Mouse (Mus musculus): ENCODE measurements around the gene Tbc1d9. TPM values are rescaled to one million over a fixed set of nuclear protein-coding genes. Genes with fewer than 3 reads are reported as not detected.
A peak's percentile ranks its signal among the peaks of the same experiment; 100 is the strongest.

Tbc1d9 gene
- 15.9 and 16.4 TPM in 2 replicates for polyA plus RNA-seq (2015; fragmentation: Nextera tagmentation; extraction: Ambion mirVana)

- Histone ChIP-seq H3K4me3 (peak within 1 kb of the TSS; percentile 92), H3K27ac (peak within 1 kb of the TSS; percentile 97), H3K4me1 (replicated peaks) (peaks cover 33% of the 10 kb centered on the region), H3K9ac (peak within 1 kb of the TSS; percentile 98), H3K4me2 (peak within 1 kb of the TSS; percentile 67), H3K9me3 (no peaks in the 10 kb centered on the region), H3K36me3 (no peaks in the 10 kb centered on the region), H3K27me3 (no peaks in the 10 kb centered on the region)
- peak; percentile 94 for ATAC-seq (ENCODE audit: low FRiP score)
- WGBS = under 1% methylated on average over 63 of the region's 63 CpGs
Measured at GRCm38 (mm10) chr8:83165235-83165930, at the start of gene Tbc1d9. Gene Tbc1d9, plus strand, starts transcription at chr8:83165352.

GRCm38 (mm10) chr8:83135086-83135485 is 30.1 kb upstream of the Tbc1d9 start:
- H3K9me3 ChIP-seq = no peaks in the 10 kb centered on the region
- no peak overlapping the region for H3K4me3 ChIP-seq
- no peaks in the 10 kb centered on the region for H3K27me3 ChIP-seq
- no peaks in the 10 kb centered on the region for H3K4me1 ChIP-seq (replicated peaks)
- H3K27ac ChIP-seq = no peak overlapping the region
- H3K36me3 ChIP-seq = no peaks in the 10 kb centered on the region
- H3K4me2 ChIP-seq = no peak overlapping the region
- 62% methylated on average over 2 of the region's 2 CpGs for WGBS
- ATAC-seq (ENCODE audit: low FRiP score) = no peak
- H3K9ac ChIP-seq = no peak overlapping the region

GRCm38 (mm10) chr8:83140068-83140467 is 25.1 kb upstream of the Tbc1d9 start:
- no peaks in the 10 kb centered on the region for H3K27me3 ChIP-seq
- WGBS = 88% methylated on average over 1 of the region's 1 CpGs
- ATAC-seq (ENCODE audit: low FRiP score) = no peak

GRCm38 (mm10) chr8:83140701-83141111 is 24.4 kb upstream of the Tbc1d9 start:
- WGBS = 79% methylated on average over 3 of the region's 3 CpGs

More at GRCm38 (mm10) chr8:83140068-83140467, 25.1 kb upstream of the Tbc1d9 start:
- Histone ChIP-seq H3K9ac (no peak overlapping the region), H3K4me3 (no peak overlapping the region), H3K9me3 (no peaks in the 10 kb centered on the region), H3K4me1 (replicated peaks) (no peaks in the 10 kb centered on the region), H3K36me3 (no peaks in the 10 kb centered on the region), H3K27ac (no peak overlapping the region), H3K4me2 (no peak overlapping the region)

GRCm38 (mm10) chr8:83141358-83141757 is 23.8 kb upstream of the Tbc1d9 start:
- no peaks in the 10 kb centered on the region for H3K27me3 ChIP-seq
- no peak overlapping the region for H3K4me3 ChIP-seq
- no peaks in the 10 kb centered on the region for H3K36me3 ChIP-seq
- no peak overlapping the region for H3K4me2 ChIP-seq
- H3K9ac ChIP-seq = no peak overlapping the region
- no peaks in the 10 kb centered on the region for H3K4me1 ChIP-seq (replicated peaks)
- H3K27ac ChIP-seq = no peak overlapping the region
- WGBS = 85% methylated on average over 5 of the region's 5 CpGs
- no peaks in the 10 kb centered on the region for H3K9me3 ChIP-seq
- no peak for ATAC-seq (ENCODE audit: low FRiP score)

More at GRCm38 (mm10) chr8:83140701-83141111, 24.4 kb upstream of the Tbc1d9 start:
- H3K36me3 ChIP-seq = no peaks in the 10 kb centered on the region
- H3K4me1 ChIP-seq (replicated peaks) = no peaks in the 10 kb centered on the region
- H3K27me3 ChIP-seq = no peaks in the 10 kb centered on the region
- no peak overlapping the region for H3K4me2 ChIP-seq
- H3K9ac ChIP-seq = no peak overlapping the region
- no peak overlapping the region for H3K27ac ChIP-seq
- no peak for ATAC-seq (ENCODE audit: low FRiP score)
- no peaks in the 10 kb centered on the region for H3K9me3 ChIP-seq
- H3K4me3 ChIP-seq = no peak overlapping the region

GRCm38 (mm10) chr8:83144601-83145000 is 20.6 kb upstream of the Tbc1d9 start:
- Histone ChIP-seq H3K9ac (no peak overlapping the region), H3K27ac (no peak overlapping the region), H3K36me3 (no peaks in the 10 kb centered on the region), H3K9me3 (no peaks in the 10 kb centered on the region), H3K27me3 (no peaks in the 10 kb centered on the region), H3K4me2 (no peak overlapping the region), H3K4me1 (replicated peaks) (no peaks in the 10 kb centered on the region), H3K4me3 (no peak overlapping the region)
- 95% methylated on average over 4 of the region's 4 CpGs for WGBS
- no peak for ATAC-seq (ENCODE audit: low FRiP score)

GRCm38 (mm10) chr8:83145421-83145820 is 19.7 kb upstream of the Tbc1d9 start:
- WGBS = 84% methylated on average over 3 of the region's 3 CpGs

GRCm38 (mm10) chr8:83149124-83149523 is 16.0 kb upstream of the Tbc1d9 start:
- no peaks in the 10 kb centered on the region for H3K4me1 ChIP-seq (replicated peaks)
- H3K4me3 ChIP-seq = no peak overlapping the region
- no peaks in the 10 kb centered on the region for H3K27me3 ChIP-seq
- H3K36me3 ChIP-seq = no peaks in the 10 kb centered on the region
- no peak overlapping the region for H3K9ac ChIP-seq
- H3K4me2 ChIP-seq = no peak overlapping the region
- H3K9me3 ChIP-seq = no peaks in the 10 kb centered on the region
- no peak overlapping the region for H3K27ac ChIP-seq
- ATAC-seq (ENCODE audit: low FRiP score) = no peak
- 92% methylated on average over 6 of the region's 6 CpGs for WGBS

More at GRCm38 (mm10) chr8:83145421-83145820, 19.7 kb upstream of the Tbc1d9 start:
- no peak overlapping the region for H3K4me2 ChIP-seq
- H3K36me3 ChIP-seq = no peaks in the 10 kb centered on the region
- H3K4me1 ChIP-seq (replicated peaks) = no peaks in the 10 kb centered on the region
- no peaks in the 10 kb centered on the region for H3K27me3 ChIP-seq
- no peak overlapping the region for H3K27ac ChIP-seq
- H3K4me3 ChIP-seq = no peak overlapping the region
- no peak overlapping the region for H3K9ac ChIP-seq
- ATAC-seq (ENCODE audit: low FRiP score) = no peak
- H3K9me3 ChIP-seq = no peaks in the 10 kb centered on the region

GRCm38 (mm10) chr8:83152055-83152454 is 13.1 kb upstream of the Tbc1d9 start:
- Histone ChIP-seq H3K9me3 (no peaks in the 10 kb centered on the region), H3K4me3 (no peak overlapping the region), H3K27me3 (no peaks in the 10 kb centered on the region), H3K9ac (no peak overlapping the region), H3K27ac (no peak overlapping the region), H3K4me1 (replicated peaks) (no peaks in the 10 kb centered on the region), H3K36me3 (no peaks in the 10 kb centered on the region), H3K4me2 (no peak overlapping the region)
- WGBS = 77% methylated on average over 2 of the region's 2 CpGs
- no peak for ATAC-seq (ENCODE audit: low FRiP score)

- Histone ChIP-seq H3K4me2 (no peak overlapping the region), H3K27ac (no peak overlapping the region), H3K9ac (no peak overlapping the region), H3K27me3 (no peaks in the 10 kb centered on the region), H3K36me3 (no peaks in the 10 kb centered on the region), H3K4me1 (replicated peaks) (no peaks in the 10 kb centered on the region), H3K4me3 (no peak overlapping the region), H3K9me3 (no peaks in the 10 kb centered on the region)
- WGBS = 79% methylated on average over 4 of the region's 4 CpGs
- no peak for ATAC-seq (ENCODE audit: low FRiP score)
Measured at GRCm38 (mm10) chr8:83152470-83152869, 12.7 kb upstream of the Tbc1d9 start.

- Histone ChIP-seq H3K9ac (no peak overlapping the region), H3K4me1 (replicated peaks) (no peaks in the 10 kb centered on the region), H3K4me3 (no peak overlapping the region), H3K27me3 (no peaks in the 10 kb centered on the region), H3K36me3 (no peaks in the 10 kb centered on the region), H3K9me3 (no peaks in the 10 kb centered on the region), H3K27ac (no peak overlapping the region), H3K4me2 (no peak overlapping the region)
- no peak for ATAC-seq (ENCODE audit: low FRiP score)
- WGBS = 42% methylated on average over 4 of the region's 4 CpGs
Measured at GRCm38 (mm10) chr8:83155110-83155509, 10.0 kb upstream of the Tbc1d9 start.

GRCm38 (mm10) chr8:83158971-83159370 is 6.2 kb upstream of the Tbc1d9 start:
- no peaks in the 10 kb centered on the region for H3K36me3 ChIP-seq
- WGBS = 68% methylated on average over 3 of the region's 3 CpGs

GRCm38 (mm10) chr8:83159615-83160014 is 5.5 kb upstream of the Tbc1d9 start:
- Histone ChIP-seq H3K4me1 (replicated peaks) (0 out of 2 replicates have a peak, but pooled peaks cover 3% of the 10 kb centered on the region), H3K36me3 (no peaks in the 10 kb centered on the region), H3K27ac (no peak overlapping the region), H3K9ac (no peak overlapping the region), H3K27me3 (no peaks in the 10 kb centered on the region), H3K9me3 (no peaks in the 10 kb centered on the region), H3K4me2 (no peak overlapping the region), H3K4me3 (no peak overlapping the region)
- WGBS = 33% methylated on average over 1 of the region's 1 CpGs
- ATAC-seq (ENCODE audit: low FRiP score) = no peak

More at GRCm38 (mm10) chr8:83158971-83159370, 6.2 kb upstream of the Tbc1d9 start:
- H3K27ac ChIP-seq = no peak overlapping the region
- H3K9ac ChIP-seq = no peak overlapping the region
- H3K4me1 ChIP-seq (replicated peaks) = no peaks in the 10 kb centered on the region
- H3K9me3 ChIP-seq = no peaks in the 10 kb centered on the region
- no peak for ATAC-seq (ENCODE audit: low FRiP score)
- no peaks in the 10 kb centered on the region for H3K27me3 ChIP-seq
- H3K4me2 ChIP-seq = no peak overlapping the region
- no peak overlapping the region for H3K4me3 ChIP-seq
